Mouse (Mus musculus) neural tube, embryonic 11.5 days (tissue): Measurements from ENCODE around the gene Unkl. TPM values are rescaled to one million over a fixed set of nuclear protein-coding genes. Genes with fewer than 3 reads are reported as not detected.

Experiments used
- ATAC-seq: fragments of 200-750 bp; cut with Nextera tagmentation; 2 replicates; pipeline ENCODE4 v1.8.0; 2017; ENCODE audit warnings: moderate number of reproducible peaks, mild to moderate bottlenecking, moderate TSS enrichment, moderate library complexity; ENCODE audit not compliant: insufficient read depth, low FRiP score, low TSS enrichment
- DNase-seq: peaks from one replicate; pipeline ENCODE4 v3.0.0-alpha.2; 2015; ENCODE audit warnings: low spot score
- H3K27ac ChIP-seq: fragments of 300-500 bp; sonication (generic); 2 replicates; pipeline ENCODE4 v1.5.1; 2014; ENCODE audit warnings: low read depth, mild to moderate bottlenecking, low read length
- H3K27me3 ChIP-seq: fragments of 300-500 bp; sonication (generic); 2 replicates; pipeline ENCODE4 v1.6.1; 2014; ENCODE audit warnings: mild to moderate bottlenecking, low read length, mixed read lengths; ENCODE audit not compliant: control insufficient read depth, insufficient read depth
- H3K36me3 ChIP-seq: fragments of 300-500 bp; sonication (generic); 2 replicates; pipeline ENCODE4 v1.6.1; 2014; ENCODE audit warnings: mild to moderate bottlenecking, low read length, moderate library complexity, mixed read lengths; ENCODE audit not compliant: control insufficient read depth, insufficient read depth
- H3K4me1 ChIP-seq: fragments of 300-500 bp; sonication (generic); 2 replicates; pipeline ENCODE4 v1.6.1; 2014; ENCODE audit warnings: low read length, mixed read lengths; ENCODE audit not compliant: control insufficient read depth, insufficient read depth
- H3K4me2 ChIP-seq: fragments of 300-500 bp; sonication (generic); 2 replicates; pipeline ENCODE4 v1.6.1; 2014; ENCODE audit warnings: low read depth, mild to moderate bottlenecking, moderate library complexity
- H3K4me3 ChIP-seq: fragments of 300-500 bp; sonication (generic); 2 replicates; pipeline ENCODE4 v1.5.1; 2014; ENCODE audit warnings: low read depth, low read length
- H3K9ac ChIP-seq: fragments of 300-500 bp; sonication (generic); 2 replicates; pipeline ENCODE4 v1.6.1; 2014; ENCODE audit warnings: mild to moderate bottlenecking, low read length
- H3K9me3 ChIP-seq: fragments of 300-500 bp; sonication (generic); 2 replicates; pipeline ENCODE4 v1.6.1; 2016; ENCODE audit warnings: low read length; ENCODE audit not compliant: control insufficient read depth
- WGBS: fragments of 180-500 bp; shearing (Covaris S2); extraction: QIAGEN DNeasy Blood & Tissue Kit; methylation state at CpG from one replicate; pipeline ENCODE4 v1.1.7; 2014; 5-methylcytosine and 5-hydroxymethylcytosine counted together
- polyA plus RNA-seq: library from polyadenylated mRNA; unstranded; fragments of >200 nt; fragmentation: Nextera tagmentation; extraction: Ambion mirVana; gene quantifications from 2 replicates; pipeline ENCODE4 v1.2.1, GENCODE M21; 2014

The Unkl gene
- polyA plus RNA-seq, 1 experiment from 2014 or later: 6.9 TPM

- WGBS: 5% methylated on average over 31 of the region's 35 CpGs
- H3K4me2 ChIP-seq: peak within 1 kb of the TSS; percentile 42
- H3K9ac ChIP-seq: peak within 1 kb of the TSS; percentile 37; the same call in 1 of the 2 replicates
- DNase-seq (peak; percentile 23), ATAC-seq (peak; percentile 70)
- no peak within 1 kb of the TSS for H3K27ac ChIP-seq
- H3K27me3 ChIP-seq: peaks cover 17% of the 10 kb centered on the region
- peak within 1 kb of the TSS; percentile 27 for H3K4me3 ChIP-seq
- H3K4me1 ChIP-seq: peaks cover 18% of the 10 kb centered on the region
- H3K36me3 ChIP-seq: no peaks in the 10 kb centered on the region
- no peaks in the 10 kb centered on the region for H3K9me3 ChIP-seq
Observed at GRCm38 (mm10) chr17:25256140-25256754, 68.0 kb downstream of the Unkl start, which contains the start of gene Baiap3. Baiap3 (minus strand) TSS chr17:25256364.

GRCm38 (mm10) chr17:25257804-25258261 is 69.6 kb downstream of the Unkl start:
- H3K36me3 ChIP-seq: peaks cover 2% of the 10 kb centered on the region
- no peak overlapping the region for H3K4me3 ChIP-seq
- no peak overlapping the region for H3K9ac ChIP-seq
- no peak for ATAC-seq
- WGBS: 72% methylated on average over 6 of the region's 6 CpGs
- peaks cover 17% of the 10 kb centered on the region for H3K4me1 ChIP-seq
- no peak overlapping the region for H3K4me2 ChIP-seq
- H3K9me3 ChIP-seq: no peaks in the 10 kb centered on the region
- H3K27ac ChIP-seq: no peak overlapping the region
- DNase-seq: peak; percentile 19
- peaks cover 17% of the 10 kb centered on the region for H3K27me3 ChIP-seq

- Histone ChIP-seq H3K9me3 (no peaks in the 10 kb centered on the region), H3K27me3 (no peaks in the 10 kb centered on the region), H3K9ac (no peak overlapping the region), H3K4me3 (no peak overlapping the region), H3K4me1 (no peaks in the 10 kb centered on the region), H3K27ac (no peak overlapping the region), H3K36me3 (peaks cover 56% of the 10 kb centered on the region), H3K4me2 (no peak overlapping the region)
- DNase-seq (no peak), ATAC-seq (no peak)
- WGBS: 79% methylated on average over 3 of the region's 3 CpGs
Observed at GRCm38 (mm10) chr17:25264453-25264852, 76.3 kb downstream of the Unkl start.

- DNase-seq: no peak
- Histone ChIP-seq H3K4me3 (peak overlapping the region; percentile 100; the same call in 1 of the 2 replicates), H3K36me3 (peaks cover 29% of the 10 kb centered on the region), H3K9ac (no peak overlapping the region; the same call in 1 of the 2 replicates), H3K27ac (no peak overlapping the region), H3K9me3 (no peaks in the 10 kb centered on the region), H3K4me1 (peaks cover 20% of the 10 kb centered on the region), H3K4me2 (peak overlapping the region; percentile 89), H3K27me3 (no peaks in the 10 kb centered on the region)
- WGBS: 90% methylated on average over 2 of the region's 2 CpGs
- no peak for ATAC-seq
Observed at GRCm38 (mm10) chr17:25270795-25271335, 82.7 kb downstream of the Unkl start.

- Histone ChIP-seq H3K27me3 (no peaks in the 10 kb centered on the region), H3K9me3 (no peaks in the 10 kb centered on the region), H3K4me1 (peaks cover 20% of the 10 kb centered on the region), H3K27ac (no peak overlapping the region; the same call in 1 of the 2 replicates), H3K9ac (peak overlapping the region; percentile 100), H3K4me2 (peak overlapping the region; percentile 89), H3K36me3 (peaks cover 16% of the 10 kb centered on the region), H3K4me3 (peak overlapping the region; percentile 100)
- no peak for DNase-seq
- ATAC-seq: no peak
- whole genome bisulfite sequencing: 2% methylated on average over 10 of the region's 10 CpGs
Observed at GRCm38 (mm10) chr17:25272326-25272725, 84.1 kb downstream of the Unkl start.

GRCm38 (mm10) chr17:25272951-25273705 is 84.9 kb downstream of the Unkl start:
- peaks cover 9% of the 10 kb centered on the region for H3K36me3 ChIP-seq
- DNase-seq (peak; percentile 92), ATAC-seq (peak; percentile 91)
- H3K4me3 ChIP-seq: peak overlapping the region; percentile 100
- under 1% methylated on average over 72 of the region's 92 CpGs for WGBS
- H3K4me1 ChIP-seq: peaks cover 20% of the 10 kb centered on the region
- peak overlapping the region; percentile 89 for H3K4me2 ChIP-seq
- peak overlapping the region; percentile 100 for H3K9ac ChIP-seq
- H3K27me3 ChIP-seq: no peaks in the 10 kb centered on the region
- H3K9me3 ChIP-seq: no peaks in the 10 kb centered on the region
- peak overlapping the region; percentile 95 for H3K27ac ChIP-seq

GRCm38 (mm10) chr17:25273706-25274501 is 85.7 kb downstream of the Unkl start:
- H3K36me3 ChIP-seq: peaks cover 4% of the 10 kb centered on the region; the same call in 1 of the 2 replicates
- H3K4me2 ChIP-seq: peak overlapping the region; percentile 38
- H3K9ac ChIP-seq: peak overlapping the region; percentile 100
- H3K27me3 ChIP-seq: no peaks in the 10 kb centered on the region
- peak overlapping the region; percentile 95 for H3K27ac ChIP-seq
- peak overlapping the region; percentile 100 for H3K4me3 ChIP-seq
- H3K4me1 ChIP-seq: peaks cover 20% of the 10 kb centered on the region
- under 1% methylated on average over 42 of the region's 45 CpGs for WGBS
- H3K9me3 ChIP-seq: no peaks in the 10 kb centered on the region
- ATAC-seq (peak; percentile 91), DNase-seq (peak; percentile 95)
